Mouse (Mus musculus) liver, embryonic 15.5 days (tissue): ENCODE results near the gene Haao. TPM values are rescaled to one million over a fixed set of nuclear protein-coding genes. Genes with fewer than 3 reads are reported as not detected.
A peak's percentile ranks its signal among the peaks of the same experiment; 100 is the strongest.

ENCODE experiments used
- ATAC-seq: fragments of 200-750 bp; cut with Nextera tagmentation; 2 replicates; pipeline ENCODE4 v1.8.0; 2017; ENCODE audit warnings: moderate number of reproducible peaks, mild to moderate bottlenecking, moderate library complexity; ENCODE audit not compliant: insufficient read depth
- H3K27ac ChIP-seq: fragments of 300-500 bp; sonication (generic); replicated peaks from 2 replicates; pipeline ENCODE4 v1.5.1; 2015; ENCODE audit warnings: mild to moderate bottlenecking, inconsistent platforms
- H3K27me3 ChIP-seq: fragments of 300-500 bp; sonication (generic); 2 replicates; pipeline ENCODE4 v1.6.1; 2015; ENCODE audit warnings: mild to moderate bottlenecking, inconsistent platforms
- H3K36me3 ChIP-seq: fragments of 300-500 bp; sonication (generic); replicated peaks from 2 replicates; pipeline ENCODE4 v1.6.1; 2015; ENCODE audit warnings: moderate library complexity, mild to moderate bottlenecking, inconsistent platforms
- H3K4me1 ChIP-seq: fragments of 300-500 bp; sonication (generic); replicated peaks from 2 replicates; pipeline ENCODE4 v1.6.1; 2015; ENCODE audit warnings: inconsistent platforms
- H3K4me2 ChIP-seq: fragments of 300-500 bp; sonication (generic); 2 replicates; pipeline ENCODE4 v1.6.1; 2015; ENCODE audit warnings: moderate library complexity, mild to moderate bottlenecking, inconsistent platforms
- H3K4me3 ChIP-seq: fragments of 300-500 bp; sonication (generic); replicated peaks from 2 replicates; pipeline ENCODE4 v1.5.1; 2015; ENCODE audit warnings: mild to moderate bottlenecking, inconsistent platforms
- H3K9ac ChIP-seq: fragments of 300-500 bp; sonication (generic); 2 replicates; pipeline ENCODE4 v1.6.1; 2015; ENCODE audit warnings: moderate library complexity, mild to moderate bottlenecking, inconsistent platforms
- H3K9me3 ChIP-seq: fragments of 300-500 bp; sonication (generic); replicated peaks from 2 replicates; pipeline ENCODE4 v1.6.1; 2016; ENCODE audit warnings: inconsistent platforms
- WGBS: fragments of 180-500 bp; shearing (Covaris S2); methylation state at CpG from one replicate; pipeline ENCODE4 v1.1.7; 2015; ENCODE audit warnings: mixed read lengths; ENCODE audit not compliant: insufficient replicate concordance; 5-methylcytosine and 5-hydroxymethylcytosine counted together
- polyA plus RNA-seq: library from polyadenylated mRNA; unstranded; fragments of >200 nt; fragmentation: Nextera tagmentation; extraction: Ambion mirVana; gene quantifications from 2 replicates; pipeline ENCODE4 v1.2.1, GENCODE M21; 2015

The Haao gene
- polyA plus RNA-seq, 1 experiment from 2014 or later = 57.4 TPM

- Histone ChIP-seq H3K27me3 (no peaks in the 10 kb centered on the region), H3K4me2 (no peak overlapping the region), H3K27ac (no peak overlapping the region), H3K9me3 (no peaks in the 10 kb centered on the region), H3K36me3 (no peaks in the 10 kb centered on the region), H3K4me3 (no peak overlapping the region), H3K9ac (no peak overlapping the region), H3K4me1 (peaks cover 52% of the 10 kb centered on the region)
- 62% methylated on average over 5 of the region's 5 CpGs for WGBS
- no peak for ATAC-seq
Measured at GRCm38 (mm10) chr17:83849717-83850116, 2.0 kb upstream of the Haao start.

DNA sequence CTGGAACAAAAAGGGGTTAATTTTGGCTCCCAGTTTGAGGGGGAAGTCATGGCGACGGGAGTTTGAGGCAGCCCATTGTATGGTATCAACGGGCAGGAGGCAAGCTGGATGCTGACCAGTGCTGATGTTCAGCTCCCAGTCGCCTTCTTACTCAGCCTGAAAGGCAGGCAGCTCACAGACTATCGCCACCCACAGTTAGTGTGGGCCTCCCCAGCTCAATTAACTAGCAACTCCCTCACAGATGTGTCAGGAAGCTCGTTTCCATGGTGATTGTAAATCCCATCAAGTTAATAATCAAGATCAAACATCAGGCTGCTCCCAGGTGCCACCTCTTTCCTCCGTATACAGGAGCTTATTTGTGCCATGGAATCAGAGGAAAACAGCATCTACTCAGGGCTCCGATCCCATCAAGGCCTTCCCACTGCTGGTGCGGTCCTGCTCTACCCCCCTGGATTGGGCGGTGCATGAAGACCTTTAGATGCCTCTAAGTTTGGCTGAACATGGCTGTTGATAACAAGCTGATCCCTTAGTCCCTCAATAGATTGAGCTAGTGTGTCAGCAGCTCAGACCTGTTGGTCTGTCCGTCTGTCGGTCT, 1.4 kb upstream of the Haao start:
- Histone ChIP-seq H3K4me2 (no peak overlapping the region), H3K9me3 (no peaks in the 10 kb centered on the region), H3K27me3 (no peaks in the 10 kb centered on the region), H3K27ac (no peak overlapping the region), H3K9ac (no peak overlapping the region), H3K4me3 (no peak overlapping the region), H3K36me3 (no peaks in the 10 kb centered on the region), H3K4me1 (peaks cover 49% of the 10 kb centered on the region)
- ATAC-seq = no peak
- WGBS = 67% methylated on average over 12 of the region's 12 CpGs

DNA sequence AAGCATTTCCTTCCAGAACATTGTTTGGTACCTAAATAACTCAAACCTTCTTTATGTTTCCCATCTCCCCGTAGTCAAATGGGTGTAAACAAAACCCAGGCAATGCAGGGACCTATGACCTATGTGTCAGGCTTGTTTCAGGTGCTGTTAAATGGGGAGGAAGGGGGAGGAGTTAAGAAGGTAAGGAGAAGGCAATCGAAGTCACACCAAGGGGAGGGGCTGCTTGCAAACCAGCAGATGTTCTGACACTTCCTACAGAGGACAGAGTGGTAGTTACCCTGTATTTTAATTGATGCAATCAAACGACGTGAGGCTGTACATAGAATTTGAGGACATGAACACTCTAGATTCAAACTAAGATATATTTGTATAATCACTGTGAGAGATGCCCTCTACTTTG, 719 bp upstream of the Haao start:
- no peak overlapping the region for H3K9ac ChIP-seq
- 34% methylated on average over 4 of the region's 4 CpGs for WGBS
- no peak overlapping the region for H3K4me2 ChIP-seq
- no peaks in the 10 kb centered on the region for H3K36me3 ChIP-seq
- no peaks in the 10 kb centered on the region for H3K9me3 ChIP-seq
- H3K27ac ChIP-seq = 0 out of 2 replicates have a peak overlapping the region, but pooled peaks have one; percentile 81
- ATAC-seq = no peak
- no peak overlapping the region for H3K4me3 ChIP-seq
- peaks cover 46% of the 10 kb centered on the region for H3K4me1 ChIP-seq
- no peaks in the 10 kb centered on the region for H3K27me3 ChIP-seq

DNA sequence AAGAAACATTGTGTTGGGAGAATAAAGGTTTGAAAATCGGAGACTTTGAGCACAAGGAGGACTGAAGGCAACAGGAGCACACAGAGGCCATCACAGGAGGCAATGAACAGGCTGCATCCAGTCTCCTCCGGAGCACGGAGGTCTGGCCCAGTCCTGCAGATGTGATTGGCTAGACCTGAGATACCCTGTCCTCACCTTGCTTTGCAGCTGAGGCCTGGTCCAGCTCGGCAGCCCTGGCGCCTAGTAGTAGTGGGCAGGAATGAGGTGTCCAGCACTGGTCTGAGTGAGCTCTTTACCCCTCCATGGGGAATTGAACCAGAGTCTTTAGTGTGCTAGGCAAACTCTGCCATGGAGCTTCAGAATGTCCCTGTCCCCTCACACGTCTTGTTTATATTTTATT, 663 bp downstream of the Haao start:
- Histone ChIP-seq H3K4me2 (peak overlapping the region; percentile 48), H3K9ac (peak overlapping the region; percentile 9; the same call in 1 of the 2 replicates), H3K9me3 (no peaks in the 10 kb centered on the region), H3K4me1 (peaks cover 46% of the 10 kb centered on the region), H3K27me3 (no peaks in the 10 kb centered on the region), H3K27ac (peak overlapping the region; percentile 81), H3K4me3 (peak overlapping the region; percentile 37), H3K36me3 (no peaks in the 10 kb centered on the region)
- WGBS = 49% methylated on average over 6 of the region's 6 CpGs
- no peak; the same call in 1 of the 2 replicates for ATAC-seq

DNA sequence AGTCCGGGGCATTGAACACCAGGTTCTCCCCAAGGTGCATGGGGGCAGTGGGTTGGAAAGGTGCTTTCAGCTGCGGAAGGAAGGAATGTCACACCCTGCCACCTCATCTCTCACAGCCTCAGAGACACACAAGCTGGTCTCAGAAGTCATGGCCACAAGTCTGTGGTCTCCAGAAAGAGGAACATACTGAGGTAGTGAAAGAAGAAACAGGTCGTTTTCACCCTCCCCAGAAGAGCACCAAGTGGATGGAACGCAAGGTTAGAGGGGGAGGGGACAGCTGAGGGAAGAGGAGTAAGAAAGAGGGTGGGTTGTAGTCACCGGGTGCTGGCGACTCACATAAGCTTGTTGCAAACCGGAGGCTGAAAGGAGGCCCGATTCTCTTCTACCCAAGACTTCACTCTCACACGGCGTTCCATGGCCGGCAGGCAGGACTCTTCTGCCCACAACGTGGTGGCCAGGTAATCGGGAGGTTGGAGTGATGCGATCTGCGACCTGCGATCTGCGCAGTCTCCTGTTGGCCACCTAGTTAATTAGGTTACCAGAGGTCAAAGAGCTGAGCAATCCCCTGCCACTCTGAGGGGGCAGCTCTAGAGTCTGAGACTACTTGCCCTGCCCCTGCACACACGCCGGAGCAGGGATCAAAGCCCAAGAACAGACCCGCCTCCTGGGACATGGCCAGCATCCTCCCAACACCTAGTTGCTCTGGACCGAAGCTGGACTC, 1.3 kb downstream of the Haao start:
- ATAC-seq = peak; percentile 40; the same call in 1 of the 2 replicates
- peak overlapping the region; percentile 81 for H3K27ac ChIP-seq
- peak overlapping the region; percentile 37 for H3K4me3 ChIP-seq
- H3K9ac ChIP-seq = peak overlapping the region; percentile 9; the same call in 1 of the 2 replicates
- H3K4me1 ChIP-seq = peaks cover 49% of the 10 kb centered on the region
- peak overlapping the region; percentile 48 for H3K4me2 ChIP-seq
- H3K36me3 ChIP-seq = no peaks in the 10 kb centered on the region
- H3K9me3 ChIP-seq = no peaks in the 10 kb centered on the region
- H3K27me3 ChIP-seq = no peaks in the 10 kb centered on the region
- WGBS = 41% methylated on average over 21 of the region's 21 CpGs

DNA sequence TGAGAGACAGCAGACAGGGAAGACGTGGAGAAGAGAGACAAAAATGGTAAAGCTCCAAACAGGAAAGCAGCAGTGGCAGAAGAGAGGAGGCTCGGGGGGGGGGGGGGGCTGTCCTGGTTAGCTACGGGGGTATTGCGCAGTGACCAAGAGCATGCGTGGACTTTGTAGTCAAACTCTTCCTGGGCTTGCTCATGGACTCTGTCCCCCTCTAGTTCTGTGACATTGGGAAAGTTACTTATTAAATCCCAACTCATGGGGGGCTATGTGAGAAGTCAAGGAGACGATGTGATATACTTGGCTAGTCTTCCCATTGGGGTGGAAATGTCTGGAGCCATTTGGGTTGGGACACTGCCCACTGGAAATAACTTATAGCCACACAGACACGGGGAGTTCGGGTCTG, 2.2 kb downstream of the Haao start:
- H3K4me1 ChIP-seq = peaks cover 47% of the 10 kb centered on the region
- ATAC-seq = peak; percentile 58
- no peaks in the 10 kb centered on the region for H3K9me3 ChIP-seq
- 48% methylated on average over 8 of the region's 8 CpGs for WGBS
- peak overlapping the region; percentile 37; the same call in 1 of the 2 replicates for H3K4me3 ChIP-seq
- peak overlapping the region; percentile 48 for H3K4me2 ChIP-seq
- peak overlapping the region; percentile 81 for H3K27ac ChIP-seq
- no peak overlapping the region for H3K9ac ChIP-seq
- H3K27me3 ChIP-seq = no peaks in the 10 kb centered on the region
- H3K36me3 ChIP-seq = no peaks in the 10 kb centered on the region

GRCm38 (mm10) chr17:83843780-83844179, 4.0 kb downstream of the Haao start:
- Histone ChIP-seq H3K27me3 (no peaks in the 10 kb centered on the region), H3K9me3 (no peaks in the 10 kb centered on the region), H3K9ac (no peak overlapping the region), H3K27ac (no peak overlapping the region), H3K4me3 (no peak overlapping the region), H3K4me2 (no peak overlapping the region), H3K36me3 (no peaks in the 10 kb centered on the region), H3K4me1 (peaks cover 31% of the 10 kb centered on the region)
- WGBS = 65% methylated on average over 7 of the region's 7 CpGs
- ATAC-seq = no peak

GRCm38 (mm10) chr17:83841011-83841410, 6.8 kb downstream of the Haao start:
- no peak overlapping the region for H3K9ac ChIP-seq
- ATAC-seq = no peak
- no peaks in the 10 kb centered on the region for H3K36me3 ChIP-seq
- H3K4me1 ChIP-seq = peaks cover 8% of the 10 kb centered on the region; the same call in 1 of the 2 replicates
- H3K4me2 ChIP-seq = no peak overlapping the region
- H3K4me3 ChIP-seq = no peak overlapping the region
- no peak overlapping the region for H3K27ac ChIP-seq
- no peaks in the 10 kb centered on the region for H3K9me3 ChIP-seq
- no peaks in the 10 kb centered on the region for H3K27me3 ChIP-seq
- WGBS = 73% methylated on average over 5 of the region's 5 CpGs

DNA sequence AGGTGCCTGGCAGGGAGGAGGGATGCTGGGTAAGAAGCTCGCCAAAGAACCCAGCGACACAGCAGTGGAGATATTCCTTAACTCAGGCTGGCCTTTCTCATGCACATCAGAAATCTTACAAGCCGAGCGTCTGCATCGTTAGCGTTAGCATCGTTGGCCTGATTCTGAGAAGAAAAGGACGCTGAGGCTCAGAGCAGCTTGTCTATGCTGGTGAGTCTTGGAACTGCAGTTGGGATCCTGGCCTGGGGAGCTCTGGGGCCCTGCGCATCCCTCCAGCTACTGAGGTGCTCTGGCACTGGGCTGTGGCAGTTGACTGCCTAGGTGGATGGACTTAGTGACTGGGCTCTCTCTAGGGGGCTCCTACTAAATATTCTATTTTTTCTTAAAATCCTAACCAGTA, 8.6 kb downstream of the Haao start:
- 61% methylated on average over 9 of the region's 9 CpGs for WGBS
- no peak overlapping the region for H3K9ac ChIP-seq
- no peaks in the 10 kb centered on the region for H3K9me3 ChIP-seq
- peaks cover 16% of the 10 kb centered on the region for H3K4me1 ChIP-seq
- no peak overlapping the region for H3K4me3 ChIP-seq
- H3K27ac ChIP-seq = no peak overlapping the region
- H3K4me2 ChIP-seq = no peak overlapping the region
- no peak for ATAC-seq
- H3K27me3 ChIP-seq = no peaks in the 10 kb centered on the region
- no peaks in the 10 kb centered on the region for H3K36me3 ChIP-seq

DNA sequence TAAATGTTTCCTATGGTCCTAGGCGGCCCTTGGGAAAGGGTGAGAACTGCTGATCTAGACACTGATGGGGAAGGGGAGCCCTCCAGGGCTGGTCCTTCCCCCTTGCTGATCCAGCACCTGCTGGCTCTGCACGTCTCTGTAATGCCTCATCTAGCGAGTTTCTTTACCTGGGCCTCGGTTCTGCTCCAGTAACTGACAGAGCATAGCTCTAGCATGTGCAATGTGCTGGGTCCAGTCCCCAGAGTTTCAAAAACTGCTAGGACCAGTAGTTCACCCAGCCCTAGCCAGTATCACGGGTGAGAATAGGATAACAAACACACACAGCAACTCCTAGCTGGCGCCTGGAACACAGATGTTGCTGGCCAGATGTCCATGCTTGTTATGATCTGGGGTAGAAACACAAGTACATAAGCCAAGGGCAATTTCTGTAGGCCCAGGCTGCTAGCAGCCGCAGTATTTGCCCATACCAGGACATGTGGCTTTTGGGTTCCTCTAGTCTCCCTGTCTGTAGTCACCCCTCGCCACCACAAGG, 10.0 kb downstream of the Haao start:
- Histone ChIP-seq H3K9ac (no peak overlapping the region), H3K4me1 (peaks cover 20% of the 10 kb centered on the region), H3K27me3 (no peaks in the 10 kb centered on the region), H3K36me3 (0 out of 2 replicates have a peak, but pooled peaks cover under 1% of the 10 kb centered on the region), H3K9me3 (no peaks in the 10 kb centered on the region), H3K4me2 (no peak overlapping the region), H3K27ac (peak overlapping the region; percentile 29; the same call in 1 of the 2 replicates), H3K4me3 (no peak overlapping the region)
- no peak for ATAC-seq
- 56% methylated on average over 8 of the region's 8 CpGs for WGBS

GRCm38 (mm10) chr17:83836048-83836447, 11.7 kb downstream of the Haao start:
- H3K27me3 ChIP-seq = no peaks in the 10 kb centered on the region
- peak overlapping the region; percentile 73 for H3K27ac ChIP-seq
- H3K4me2 ChIP-seq = no peak overlapping the region
- peak; percentile 86 for ATAC-seq
- H3K4me1 ChIP-seq = peaks cover 22% of the 10 kb centered on the region
- H3K4me3 ChIP-seq = no peak overlapping the region
- no peak overlapping the region for H3K9ac ChIP-seq
- 60% methylated on average over 3 of the region's 3 CpGs for WGBS
- H3K9me3 ChIP-seq = no peaks in the 10 kb centered on the region
- 0 out of 2 replicates have a peak, but pooled peaks cover 3% of the 10 kb centered on the region for H3K36me3 ChIP-seq
